Mouse (Mus musculus) midbrain, embryonic 14.5 days (tissue): ENCODE results near the gene Gemin6. TPM values are rescaled to one million over a fixed set of nuclear protein-coding genes. Genes with fewer than 3 reads are reported as not detected.
A peak's percentile ranks its signal among the peaks of the same experiment; 100 is the strongest.
"Not testable (repeated sequence)": the region's sequence is repeated elsewhere in the genome, so short reads cannot be mapped to it uniquely, and the experiment has no call there.

Experiments used
- ATAC-seq: fragments of 200-750 bp; cut with Nextera tagmentation; 2 replicates; pipeline ENCODE4 v1.8.0; 2017; ENCODE audit warnings: moderate number of reproducible peaks, moderate library complexity; ENCODE audit not compliant: low FRiP score, low TSS enrichment
- DNase-seq: peaks from one replicate; pipeline ENCODE4 v3.0.0-alpha.2; 2015
- H3K27ac ChIP-seq: fragments of 300-500 bp; sonication (generic); replicated peaks from 2 replicates; pipeline ENCODE4 v1.5.1; 2014; ENCODE audit warnings: mild to moderate bottlenecking, low read depth, low read length, moderate library complexity
- H3K27me3 ChIP-seq: fragments of 300-500 bp; sonication (generic); 2 replicates; pipeline ENCODE4 v1.6.1; 2014; ENCODE audit warnings: low read length, control low read depth, mixed read lengths; ENCODE audit not compliant: control insufficient read depth, insufficient read depth
- H3K36me3 ChIP-seq: fragments of 300-500 bp; sonication (generic); 2 replicates; pipeline ENCODE4 v1.6.1; 2014; ENCODE audit warnings: low read length, control low read depth; ENCODE audit not compliant: control insufficient read depth, insufficient read depth
- H3K4me1 ChIP-seq: fragments of 300-500 bp; sonication (generic); 2 replicates; pipeline ENCODE4 v1.6.1; 2014; ENCODE audit warnings: mild to moderate bottlenecking, antibody characterized with exemption, low read length, control low read depth; ENCODE audit not compliant: control insufficient read depth, insufficient read depth
- H3K4me2 ChIP-seq: fragments of 300-500 bp; sonication (generic); 2 replicates; pipeline ENCODE4 v1.6.1; 2014; ENCODE audit warnings: mild to moderate bottlenecking, low read length, moderate library complexity
- H3K4me3 ChIP-seq: fragments of 300-500 bp; sonication (generic); replicated peaks from 2 replicates; pipeline ENCODE4 v1.5.1; 2014; ENCODE audit warnings: low read depth, low read length
- H3K9ac ChIP-seq: fragments of 300-500 bp; sonication (generic); replicated peaks from 2 replicates; pipeline ENCODE4 v1.6.1; 2014; ENCODE audit warnings: mild to moderate bottlenecking, low read length, moderate library complexity
- H3K9me3 ChIP-seq: fragments of 300-500 bp; sonication (generic); 2 replicates; pipeline ENCODE4 v1.6.1; 2016; ENCODE audit warnings: low read length, control low read depth, mixed read lengths; ENCODE audit not compliant: control insufficient read depth
- WGBS: fragments of 180-500 bp; shearing (Covaris S2); extraction: QIAGEN DNeasy Blood & Tissue Kit; methylation state at CpG from one replicate; pipeline ENCODE4 v1.1.7; 2014; 5-methylcytosine and 5-hydroxymethylcytosine counted together
- polyA plus RNA-seq: library from polyadenylated mRNA; unstranded; fragments of >200 nt; fragmentation: Nextera tagmentation; extraction: Ambion mirVana; gene quantifications from 2 replicates; pipeline ENCODE4 v1.2.1, GENCODE M21; 2014

Gene Gemin6
- polyA plus RNA-seq, 1 experiment from 2014 or later, result 19.4 TPM

DNA sequence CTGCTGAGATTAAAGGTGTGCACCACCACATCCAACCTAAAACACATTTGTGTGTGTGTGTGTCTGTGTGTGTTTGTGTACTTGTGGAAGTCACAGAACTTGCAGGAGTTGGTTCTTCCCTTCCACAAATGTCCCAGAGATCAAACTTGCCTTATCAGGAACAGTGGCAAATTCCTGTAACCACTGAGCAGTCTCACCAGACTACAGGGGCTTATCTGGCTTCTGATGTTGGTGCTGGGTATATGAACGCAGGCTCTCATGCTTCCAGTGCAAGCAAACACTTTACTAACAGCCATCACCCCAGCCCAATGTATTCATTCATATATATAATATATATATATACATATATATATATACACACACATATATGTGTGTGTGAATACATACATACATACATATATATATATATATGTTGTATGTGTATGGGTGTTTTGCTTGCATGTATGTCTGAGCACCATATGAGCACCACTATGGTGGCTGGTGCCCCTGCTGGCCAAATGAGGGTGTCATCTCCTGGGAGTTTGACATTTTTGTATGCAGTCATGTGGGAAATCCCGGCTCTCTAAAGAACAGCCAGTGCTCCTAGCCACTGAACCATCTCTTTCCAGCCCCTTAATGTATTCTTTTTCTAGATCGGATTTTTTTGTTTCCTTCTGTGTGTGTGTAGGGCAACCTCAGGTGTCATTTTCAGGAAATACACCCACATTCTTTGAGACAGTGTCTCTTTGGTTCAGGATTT is 2.2 kb upstream of the Gemin6 start:
- H3K4me2 ChIP-seq, result no peak overlapping the region
- peaks cover 3% of the 10 kb centered on the region; the same call in 1 of the 2 replicates for H3K4me1 ChIP-seq
- no peak overlapping the region for H3K4me3 ChIP-seq
- H3K9ac ChIP-seq, result no peak overlapping the region
- ATAC-seq, result no peak
- WGBS, result 57% methylated on average over 3 of the region's 3 CpGs
- DNase-seq, result peak; percentile 27
- H3K27me3 ChIP-seq, result no peaks in the 10 kb centered on the region
- H3K9me3 ChIP-seq, result no peaks in the 10 kb centered on the region
- H3K27ac ChIP-seq, result no peak overlapping the region
- no peaks in the 10 kb centered on the region; the same call in 1 of the 2 replicates for H3K36me3 ChIP-seq

GRCm38 (mm10) chr17:80223829-80224228 is 412 bp upstream of the Gemin6 start:
- Histone ChIP-seq H3K36me3 (no peaks in the 10 kb centered on the region; the same call in 1 of the 2 replicates), H3K27ac (peak overlapping the region; percentile 75), H3K4me1 (peaks cover 3% of the 10 kb centered on the region; the same call in 1 of the 2 replicates), H3K4me3 (peak overlapping the region; percentile 54), H3K4me2 (peak overlapping the region; percentile 73), H3K27me3 (no peaks in the 10 kb centered on the region), H3K9ac (peak overlapping the region; percentile 62), H3K9me3 (no peaks in the 10 kb centered on the region)
- ATAC-seq (peak; percentile 29; the same call in 1 of the 2 replicates), DNase-seq (no peak)
- 8% methylated on average over 9 of the region's 9 CpGs for WGBS

GRCm38 (mm10) chr17:80225142-80225541 is 901 bp downstream of the Gemin6 start:
- not testable (repeated sequence) for H3K4me1 ChIP-seq, H3K27me3 ChIP-seq, H3K36me3 ChIP-seq, DNase-seq, ATAC-seq, H3K9me3 ChIP-seq
- Histone ChIP-seq H3K27ac (peak overlapping the region; percentile 75), H3K4me3 (peak overlapping the region; percentile 54), H3K9ac (peak overlapping the region; percentile 62), H3K4me2 (peak overlapping the region; percentile 73)
- 61% methylated on average over 4 of the region's 5 CpGs for WGBS

DNA sequence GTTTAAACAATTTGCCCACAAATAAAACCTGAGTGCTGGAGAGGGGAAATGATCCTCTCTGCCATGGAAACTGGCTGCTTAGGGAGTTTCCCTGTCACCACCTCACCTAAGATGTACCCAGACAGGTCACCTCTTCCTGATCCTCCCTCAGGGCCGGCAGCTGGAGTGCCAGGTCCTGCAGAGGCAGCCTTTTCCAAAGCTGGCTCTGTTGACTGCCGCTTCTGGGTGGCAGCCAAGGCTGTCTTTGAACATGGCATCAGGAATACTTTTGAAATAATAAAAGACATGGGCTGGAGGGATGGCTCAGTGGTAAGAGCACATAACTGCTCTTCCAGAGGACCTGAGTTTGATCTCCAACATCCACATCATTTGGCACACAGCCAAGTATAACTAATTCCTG is 5.2 kb downstream of the Gemin6 start:
- Histone ChIP-seq H3K36me3 (peaks cover 3% of the 10 kb centered on the region; the same call in 1 of the 2 replicates), H3K9me3 (no peaks in the 10 kb centered on the region), H3K27ac (no peak overlapping the region), H3K4me2 (no peak overlapping the region), H3K4me1 (peaks cover 3% of the 10 kb centered on the region; the same call in 1 of the 2 replicates), H3K27me3 (no peaks in the 10 kb centered on the region), H3K9ac (no peak overlapping the region), H3K4me3 (no peak overlapping the region)
- 86% methylated on average over 2 of the region's 2 CpGs for WGBS
- no peak for DNase-seq
- no peak for ATAC-seq

DNA sequence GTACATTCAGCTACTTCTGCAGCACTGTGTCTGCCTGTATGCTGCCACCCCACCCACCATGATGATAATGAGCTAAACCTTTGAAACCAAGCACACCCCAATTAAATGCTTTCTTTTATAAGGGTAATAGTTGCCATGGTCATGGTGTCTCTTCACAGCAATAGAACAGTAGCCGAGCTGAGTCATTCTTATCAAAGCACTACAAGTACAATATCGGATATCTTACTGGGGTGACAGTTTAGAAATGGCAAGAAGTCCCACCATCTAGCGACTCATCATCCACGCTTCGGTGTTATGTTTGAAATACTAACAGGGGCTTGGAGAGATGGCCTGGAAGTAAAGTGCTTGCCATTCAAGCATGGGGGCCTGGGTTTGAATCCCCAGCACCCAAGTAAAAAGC is 9.6 kb downstream of the Gemin6 start:
- no peak for DNase-seq

GRCm38 (mm10) chr17:80234376-80234775 is 10.1 kb downstream of the Gemin6 start:
- DNase-seq, result no peak
- no peak overlapping the region for H3K4me3 ChIP-seq
- no peak for ATAC-seq
- no peaks in the 10 kb centered on the region for H3K9me3 ChIP-seq
- H3K9ac ChIP-seq, result no peak overlapping the region
- no peaks in the 10 kb centered on the region for H3K4me1 ChIP-seq
- no peak overlapping the region for H3K4me2 ChIP-seq
- no peaks in the 10 kb centered on the region for H3K27me3 ChIP-seq
- WGBS, result 91% methylated on average over 7 of the region's 7 CpGs
- H3K27ac ChIP-seq, result no peak overlapping the region
- peaks cover 42% of the 10 kb centered on the region for H3K36me3 ChIP-seq

More for the DNA sequence above, 9.6 kb downstream of the Gemin6 start:
- Histone ChIP-seq H3K4me1 (no peaks in the 10 kb centered on the region), H3K27ac (no peak overlapping the region), H3K36me3 (peaks cover 38% of the 10 kb centered on the region), H3K4me2 (no peak overlapping the region), H3K27me3 (no peaks in the 10 kb centered on the region), H3K9ac (no peak overlapping the region), H3K9me3 (no peaks in the 10 kb centered on the region), H3K4me3 (no peak overlapping the region)
- ATAC-seq, result no peak
- WGBS, result 96% methylated on average over 5 of the region's 5 CpGs

- WGBS, result 86% methylated on average over 3 of the region's 3 CpGs
- no peak overlapping the region for H3K4me2 ChIP-seq
- no peak overlapping the region for H3K4me3 ChIP-seq
- DNase-seq (no peak), ATAC-seq (no peak)
- no peaks in the 10 kb centered on the region for H3K9me3 ChIP-seq
- no peaks in the 10 kb centered on the region for H3K4me1 ChIP-seq
- H3K36me3 ChIP-seq, result peaks cover 51% of the 10 kb centered on the region
- no peaks in the 10 kb centered on the region for H3K27me3 ChIP-seq
- H3K27ac ChIP-seq, result no peak overlapping the region
- no peak overlapping the region for H3K9ac ChIP-seq
Observed at GRCm38 (mm10) chr17:80235477-80235876, 11.2 kb downstream of the Gemin6 start.

- peaks cover 62% of the 10 kb centered on the region for H3K36me3 ChIP-seq
- no peak overlapping the region for H3K27ac ChIP-seq
- H3K9me3 ChIP-seq, result no peaks in the 10 kb centered on the region
- ATAC-seq (no peak), DNase-seq (no peak)
- H3K9ac ChIP-seq, result no peak overlapping the region
- H3K27me3 ChIP-seq, result no peaks in the 10 kb centered on the region
- H3K4me3 ChIP-seq, result no peak overlapping the region
- H3K4me1 ChIP-seq, result no peaks in the 10 kb centered on the region
- WGBS, result 96% methylated on average over 3 of the region's 3 CpGs
- no peak overlapping the region for H3K4me2 ChIP-seq
Observed at GRCm38 (mm10) chr17:80236805-80237204, 12.6 kb downstream of the Gemin6 start.

DNA sequence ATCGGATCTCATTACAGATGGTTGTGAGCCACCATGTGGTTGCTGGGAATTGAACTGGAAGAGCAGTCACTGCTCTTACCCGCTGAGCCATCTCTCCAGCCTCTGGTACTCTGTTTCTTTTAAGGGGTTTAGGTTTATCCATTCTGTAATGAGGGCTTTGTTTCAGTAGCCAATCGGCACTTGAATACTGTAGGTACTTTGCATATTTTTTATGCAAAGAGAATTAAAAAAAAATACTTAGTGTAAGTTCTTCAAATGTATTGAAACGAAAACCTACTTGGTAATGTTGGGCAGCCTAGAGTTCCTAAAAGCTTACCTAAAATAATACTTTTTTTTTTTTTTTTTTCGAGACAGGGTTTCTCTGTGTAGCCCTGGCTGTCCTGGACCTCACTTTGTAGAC is 13.2 kb downstream of the Gemin6 start:
- H3K9ac ChIP-seq, result no peak overlapping the region
- no peaks in the 10 kb centered on the region for H3K4me1 ChIP-seq
- DNase-seq (no peak), ATAC-seq (no peak)
- no peaks in the 10 kb centered on the region for H3K27me3 ChIP-seq
- H3K9me3 ChIP-seq, result no peaks in the 10 kb centered on the region
- no peak overlapping the region for H3K4me2 ChIP-seq
- 93% methylated on average over 5 of the region's 5 CpGs for WGBS
- H3K36me3 ChIP-seq, result peaks cover 69% of the 10 kb centered on the region
- H3K27ac ChIP-seq, result no peak overlapping the region
- H3K4me3 ChIP-seq, result no peak overlapping the region
